Mouse (Mus musculus) midbrain, postnatal 0 days (tissue): ENCODE measurements around the gene Gm9780. TPM values are rescaled to one million over a fixed set of nuclear protein-coding genes. Genes with fewer than 3 reads are reported as not detected.
"Not testable (repeated sequence)": the region's sequence is repeated elsewhere in the genome, so short reads cannot be mapped to it uniquely, and the experiment has no call there.

Source experiments
- ATAC-seq: fragments of 200-750 bp; cut with Nextera tagmentation; 2 replicates; pipeline ENCODE4 v1.8.0; 2017; ENCODE audit warnings: moderate number of reproducible peaks, mild to moderate bottlenecking, moderate TSS enrichment, moderate library complexity; ENCODE audit not compliant: low FRiP score
- DNase-seq: peaks from one replicate; pipeline ENCODE4 v3.0.0-alpha.2; 2015; ENCODE audit warnings: low spot score
- H3K27ac ChIP-seq: fragments of 300-500 bp; sonication (generic); 2 replicates; pipeline ENCODE4 v1.5.1; 2014; ENCODE audit warnings: low read depth, mild to moderate bottlenecking, low read length, mixed read lengths
- H3K27me3 ChIP-seq: fragments of 300-500 bp; sonication (generic); 2 replicates; pipeline ENCODE4 v1.6.1; 2014; ENCODE audit warnings: low read length, control low read depth, mixed read lengths; ENCODE audit not compliant: insufficient read depth
- H3K36me3 ChIP-seq: fragments of 300-500 bp; sonication (generic); 2 replicates; pipeline ENCODE4 v1.6.1; 2014; ENCODE audit warnings: low read length, control low read depth, mixed read lengths; ENCODE audit not compliant: insufficient read depth
- H3K4me1 ChIP-seq: fragments of 300-500 bp; sonication (generic); 2 replicates; pipeline ENCODE4 v1.6.1; 2014; ENCODE audit warnings: mild to moderate bottlenecking, control low read depth, antibody characterized with exemption, low read length, mixed read lengths; ENCODE audit not compliant: insufficient read depth
- H3K4me2 ChIP-seq: fragments of 300-500 bp; sonication (generic); 2 replicates; pipeline ENCODE4 v1.6.1; 2014; ENCODE audit warnings: low read depth, mild to moderate bottlenecking, low read length, mixed read lengths; ENCODE audit not compliant: poor library complexity, severe bottlenecking
- H3K4me3 ChIP-seq: fragments of 300-500 bp; sonication (generic); 2 replicates; pipeline ENCODE4 v1.5.1; 2014; ENCODE audit warnings: low read depth, mild to moderate bottlenecking, low read length, moderate library complexity
- H3K9ac ChIP-seq: fragments of 300-500 bp; sonication (generic); replicated peaks from 2 replicates; pipeline ENCODE4 v1.6.1; 2014; ENCODE audit warnings: mild to moderate bottlenecking, low read length, moderate library complexity, mixed read lengths; ENCODE audit not compliant: poor library complexity, severe bottlenecking
- H3K9me3 ChIP-seq: fragments of 300-500 bp; sonication (generic); 2 replicates; pipeline ENCODE4 v1.6.1; 2016; ENCODE audit warnings: low read length, control low read depth
- WGBS: fragments of 180-500 bp; shearing (Covaris S2); extraction: QIAGEN DNeasy Blood & Tissue Kit; methylation state at CpG from one replicate; pipeline ENCODE4 v1.1.7; 2014; 5-methylcytosine and 5-hydroxymethylcytosine counted together
- polyA plus RNA-seq: library from polyadenylated mRNA; unstranded; fragments of >200 nt; fragmentation: Nextera tagmentation; extraction: Ambion mirVana; gene quantifications from 2 replicates; pipeline ENCODE4 v1.2.1, GENCODE M21; 2015
- total RNA-seq: library from RNA; depleted of rRNA; stranded (reverse); fragments of >200 nt; gene quantifications from 2 replicates; pipeline ENCODE4 v1.2.3, GENCODE M21; 2014; rRNA removed

Gene Gm9780
- total RNA-seq (4.9 and 5.9 TPM in 2 replicates), polyA plus RNA-seq (13.8 and 14.5 TPM in 2 replicates)

GRCm38 (mm10) chr14:26042611-26043010 is at the start of gene Gm9780:
TSS of gene Gm9780 (minus strand) at chr14:26042711.
- H3K9me3 ChIP-seq, H3K4me1 ChIP-seq, H3K36me3 ChIP-seq, H3K4me3 ChIP-seq, ATAC-seq, H3K27ac ChIP-seq, H3K27me3 ChIP-seq, H3K9ac ChIP-seq, DNase-seq, H3K4me2 ChIP-seq: not testable (repeated sequence)
- no CpG with 5 or more reads among the region's 26 CpGs for WGBS

- WGBS, result no CpG with 5 or more reads among the region's 1 CpGs
- not testable (repeated sequence) for H3K36me3 ChIP-seq, DNase-seq, H3K27ac ChIP-seq, H3K27me3 ChIP-seq, H3K4me2 ChIP-seq, H3K9ac ChIP-seq, H3K4me3 ChIP-seq, H3K9me3 ChIP-seq, H3K4me1 ChIP-seq, ATAC-seq
These were observed 39.5 kb upstream of the Gm9780 start, which contains the start of gene Cphx3 for GRCm38 (mm10) chr14:26081997-26082396. TSS of gene Cphx3 (plus strand) at chr14:26082297.

GRCm38 (mm10) chr14:26081216-26081615 is 38.7 kb upstream of the Gm9780 start, which contains the start of gene Cphx2:
TSS of gene Cphx2 (plus strand) at chr14:26081516.
- not testable (repeated sequence) for H3K4me1 ChIP-seq, H3K9me3 ChIP-seq, H3K4me2 ChIP-seq, H3K27ac ChIP-seq, H3K9ac ChIP-seq, ATAC-seq, H3K27me3 ChIP-seq, H3K36me3 ChIP-seq, DNase-seq, H3K4me3 ChIP-seq
- WGBS, result no CpG with 5 or more reads among the region's 6 CpGs

- DNase-seq, H3K9me3 ChIP-seq, H3K4me1 ChIP-seq, ATAC-seq, H3K36me3 ChIP-seq, H3K27me3 ChIP-seq, H3K27ac ChIP-seq, H3K4me2 ChIP-seq, H3K4me3 ChIP-seq, H3K9ac ChIP-seq: not testable (repeated sequence)
- WGBS, result no CpG with 5 or more reads among the region's 5 CpGs
These were observed 34.3 kb upstream of the Gm9780 start for GRCm38 (mm10) chr14:26076620-26077390.

GRCm38 (mm10) chr14:26067325-26067633 is 24.8 kb upstream of the Gm9780 start, which contains the start of gene Tmem254c:
TSS of gene Tmem254c (minus strand) at chr14:26067355.
- H3K4me1 ChIP-seq, H3K27me3 ChIP-seq, H3K4me3 ChIP-seq, H3K9ac ChIP-seq, DNase-seq, H3K4me2 ChIP-seq, H3K36me3 ChIP-seq, H3K9me3 ChIP-seq, H3K27ac ChIP-seq: not testable (repeated sequence)
- ATAC-seq, result peak; percentile 87
- no CpG with 5 or more reads among the region's 10 CpGs for WGBS

- not testable (repeated sequence) for H3K9me3 ChIP-seq, H3K4me2 ChIP-seq, H3K36me3 ChIP-seq, H3K27ac ChIP-seq, H3K27me3 ChIP-seq, DNase-seq, H3K4me1 ChIP-seq, H3K9ac ChIP-seq, H3K4me3 ChIP-seq
- peak; percentile 87 for ATAC-seq
- WGBS, result no CpG with 5 or more reads among the region's 44 CpGs
These were observed 24.2 kb upstream of the Gm9780 start for GRCm38 (mm10) chr14:26066574-26067324.

GRCm38 (mm10) chr14:26059362-26059761 is 16.9 kb upstream of the Gm9780 start:
- not testable (repeated sequence) for H3K27ac ChIP-seq, H3K9ac ChIP-seq, H3K9me3 ChIP-seq, H3K36me3 ChIP-seq, DNase-seq, H3K27me3 ChIP-seq, H3K4me2 ChIP-seq, H3K4me1 ChIP-seq, H3K4me3 ChIP-seq, ATAC-seq
- WGBS, result no CpG with 5 or more reads among the region's 6 CpGs

- not testable (repeated sequence) for DNase-seq, H3K36me3 ChIP-seq, H3K27ac ChIP-seq, H3K4me3 ChIP-seq, H3K4me2 ChIP-seq, H3K9me3 ChIP-seq, H3K27me3 ChIP-seq, H3K4me1 ChIP-seq, H3K9ac ChIP-seq, ATAC-seq
- WGBS, result no CpG with 5 or more reads among the region's 3 CpGs
These were observed 15.7 kb upstream of the Gm9780 start for GRCm38 (mm10) chr14:26058184-26058583.
